Mouse (Mus musculus) urinary bladder, postnatal 14 days (tissue): ENCODE measurements around the gene Rab6b.
"Not testable (repeated sequence)": the region's sequence is repeated elsewhere in the genome, so short reads cannot be mapped to it uniquely, and the experiment has no call there.

ENCODE experiments used
- DNase-seq: peaks from one replicate; pipeline ENCODE4 v3.0.0; 2021; ENCODE audit warnings: low spot score

Rab6b gene

DNA sequence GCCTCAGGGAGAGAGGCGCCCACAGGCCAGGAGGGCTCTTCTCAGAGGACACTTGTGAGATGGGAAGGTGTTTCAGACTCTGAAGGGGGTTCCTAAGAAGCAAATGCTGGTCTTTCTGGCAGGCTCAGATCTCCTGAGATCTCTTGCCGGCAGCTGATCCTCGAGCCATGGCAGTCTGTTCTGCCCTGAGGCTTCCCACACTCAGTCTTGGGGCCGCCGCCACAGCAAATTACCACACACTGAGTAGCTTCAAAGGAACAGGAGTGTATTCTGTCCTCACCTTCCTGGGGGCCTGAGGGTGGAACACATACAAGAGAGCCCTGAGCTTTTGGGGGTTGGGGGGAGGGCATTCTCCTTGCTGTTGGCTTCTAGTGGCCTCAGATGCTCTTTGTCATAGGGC is 33.8 kb downstream of the Rab6b start:
- DNase-seq, result no peak

DNA sequence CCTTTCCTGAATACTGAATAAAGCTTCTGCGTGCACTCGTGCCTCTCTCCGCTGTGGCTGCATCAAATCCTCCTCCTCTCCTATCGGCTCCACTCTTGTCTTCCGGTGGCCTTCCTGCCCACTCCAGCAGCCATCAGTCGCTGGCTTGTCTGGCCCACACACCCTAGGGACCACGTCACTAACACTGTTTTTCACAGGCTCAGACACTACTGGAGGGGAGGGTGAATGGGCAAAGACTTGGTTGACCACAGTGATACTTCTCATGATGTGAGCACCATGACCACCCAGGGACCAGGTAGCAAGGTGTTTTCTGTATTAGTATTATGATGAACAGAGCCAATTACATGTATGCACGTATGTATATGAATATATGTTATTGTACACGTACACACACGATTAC is 34.7 kb downstream of the Rab6b start:
- DNase-seq, result no peak

DNA sequence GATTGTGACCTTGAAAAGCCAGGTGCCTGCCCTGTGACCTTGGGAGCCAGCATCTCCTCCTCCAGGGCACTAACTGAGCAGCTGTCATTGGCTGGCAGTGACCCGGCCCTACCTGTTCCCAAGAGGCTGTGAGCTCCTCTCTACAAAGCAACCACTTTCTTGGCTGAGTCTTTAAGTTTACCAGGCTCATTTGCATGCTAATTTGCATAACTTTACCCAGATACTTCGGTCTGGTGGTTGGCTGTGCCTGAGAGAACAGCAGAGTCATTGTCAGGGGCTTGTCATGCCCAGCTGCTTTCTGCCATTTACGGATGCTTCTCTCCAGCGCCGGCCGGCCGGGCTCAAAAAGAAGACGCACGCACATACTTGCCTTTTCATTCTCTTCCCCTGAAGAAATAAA is 35.1 kb downstream of the Rab6b start:
- DNase-seq, result no peak

DNA sequence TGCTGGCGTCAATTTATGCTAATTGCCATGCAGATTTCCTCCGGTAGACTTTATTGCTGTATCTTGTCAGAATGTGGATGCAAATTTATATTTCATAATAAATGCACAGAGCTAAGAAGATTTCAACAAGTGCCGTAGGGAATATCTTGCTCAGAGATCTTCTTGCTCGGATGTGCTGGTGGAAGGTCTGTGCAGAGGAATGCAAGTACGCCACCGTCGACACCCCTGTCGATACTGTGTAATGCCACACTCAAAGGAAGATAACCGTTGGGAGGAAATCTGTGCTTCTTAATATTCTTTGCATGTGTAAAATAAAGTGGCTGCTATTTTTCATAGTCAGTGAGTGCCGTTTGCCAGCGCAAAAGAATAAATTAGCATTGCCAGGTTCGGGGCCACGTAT is 35.5 kb downstream of the Rab6b start:
- DNase-seq, result no peak

DNA sequence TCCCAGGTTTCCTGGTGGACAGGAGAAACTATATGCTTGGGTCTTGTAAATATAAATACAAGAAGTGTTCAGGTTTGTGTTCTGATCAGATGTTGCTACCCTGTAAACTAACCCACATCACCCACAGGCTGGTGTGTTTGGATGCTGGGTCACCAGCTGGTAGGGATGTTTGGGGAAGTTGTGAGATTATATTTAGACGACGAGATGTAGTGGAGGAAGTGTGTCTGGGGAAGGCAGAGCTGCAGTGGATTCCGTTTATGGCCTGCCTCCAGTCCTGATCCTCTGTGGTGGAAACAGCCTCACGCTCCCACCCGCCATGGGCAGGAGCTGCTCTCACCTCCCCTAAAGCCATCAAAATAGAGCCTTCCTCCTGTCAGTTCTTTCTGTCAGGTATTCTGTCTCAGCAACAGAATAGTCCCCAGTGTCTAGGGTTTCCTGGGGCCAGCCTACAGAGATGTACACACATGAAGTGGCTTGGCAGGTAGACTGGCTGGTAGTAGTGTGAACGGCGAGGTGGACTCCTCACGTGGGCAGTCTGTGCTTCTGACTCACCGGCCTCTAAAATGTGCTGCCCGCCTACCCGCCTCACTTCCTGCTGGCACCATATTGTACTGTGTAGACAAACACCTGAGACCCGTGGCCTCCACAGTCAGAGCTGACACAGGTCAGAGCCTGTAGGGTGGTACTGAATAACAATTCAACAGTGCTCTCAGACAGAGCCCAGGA is 37.6 kb downstream of the Rab6b start:
- no peak for DNase-seq

DNA sequence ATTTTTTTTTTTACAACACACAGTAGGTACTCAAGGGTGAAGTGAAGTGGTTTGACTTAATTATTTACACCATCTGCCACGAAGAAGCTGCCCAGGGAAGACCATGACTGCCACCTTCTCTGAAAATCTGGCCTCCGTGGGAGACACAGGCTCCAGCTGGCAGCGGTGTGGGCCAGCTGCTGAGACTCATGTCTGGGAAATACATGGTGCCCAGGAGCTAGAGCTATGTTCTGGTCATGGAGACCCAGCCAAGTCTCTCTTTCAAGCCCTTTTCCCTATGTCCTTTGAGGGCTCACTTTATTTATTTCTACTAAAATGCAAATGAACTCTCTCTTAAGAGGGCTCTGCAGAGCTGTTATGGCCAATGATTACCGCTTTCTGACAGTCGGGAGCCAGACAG is 41.7 kb downstream of the Rab6b start:
- no peak for DNase-seq

DNA sequence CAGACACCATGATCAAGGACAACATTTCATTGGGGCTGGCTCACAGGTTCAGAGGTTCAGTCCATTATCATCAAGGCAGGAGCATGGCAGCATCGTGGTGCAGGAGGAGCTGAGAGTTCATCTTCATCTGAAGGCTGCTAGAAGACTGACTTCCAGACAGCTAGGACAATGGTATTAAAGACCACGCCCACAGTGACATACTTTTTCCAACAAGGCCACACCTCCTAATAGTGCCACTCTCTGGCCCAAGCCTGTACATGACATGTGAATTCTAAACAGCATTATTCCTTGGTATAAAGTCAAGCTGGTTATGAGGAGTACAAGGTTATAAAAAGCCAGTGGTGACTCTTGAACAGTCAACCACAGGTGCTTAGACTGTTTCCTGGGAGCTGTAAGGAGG is 43.0 kb downstream of the Rab6b start:
- DNase-seq, result no peak

DNA sequence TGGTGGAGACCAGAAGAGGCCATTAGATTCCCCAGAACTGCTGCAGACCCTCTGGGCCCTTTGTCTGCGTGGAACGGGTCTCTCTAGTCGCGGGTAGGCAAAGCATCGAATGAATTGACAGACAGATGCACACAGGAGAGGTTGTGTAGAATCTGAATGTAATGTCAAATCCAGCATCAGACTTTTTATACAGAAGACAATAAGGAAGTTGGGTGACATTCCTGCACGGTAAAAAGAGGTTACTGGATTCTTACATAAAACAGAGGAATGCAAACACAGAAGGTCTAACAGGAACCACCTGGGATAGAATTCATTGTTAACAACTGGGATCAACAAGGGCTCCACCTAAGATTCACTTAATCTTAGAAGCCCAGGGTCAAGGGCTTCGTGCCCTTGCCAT is 43.6 kb downstream of the Rab6b start:
- not testable (repeated sequence) for DNase-seq

DNA sequence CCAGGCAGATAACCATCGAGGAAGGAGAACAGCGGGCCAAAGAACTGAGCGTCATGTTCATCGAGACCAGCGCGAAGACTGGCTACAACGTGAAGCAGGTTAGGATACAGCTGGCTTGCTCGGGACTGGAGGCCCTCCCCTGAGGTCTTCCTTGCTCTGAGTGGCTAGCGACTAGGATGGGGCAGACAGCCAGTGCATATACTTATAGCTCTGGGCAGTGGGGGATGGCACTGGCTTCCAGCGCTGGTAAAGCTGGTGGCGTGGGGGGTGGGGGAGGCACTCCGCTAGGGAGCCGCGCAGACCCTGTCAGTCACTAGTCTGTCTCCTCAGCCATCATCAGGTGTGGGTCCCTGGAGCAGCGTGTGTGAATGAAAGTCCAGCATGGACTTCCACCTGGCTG is 52.2 kb downstream of the Rab6b start:
- no peak for DNase-seq

DNA sequence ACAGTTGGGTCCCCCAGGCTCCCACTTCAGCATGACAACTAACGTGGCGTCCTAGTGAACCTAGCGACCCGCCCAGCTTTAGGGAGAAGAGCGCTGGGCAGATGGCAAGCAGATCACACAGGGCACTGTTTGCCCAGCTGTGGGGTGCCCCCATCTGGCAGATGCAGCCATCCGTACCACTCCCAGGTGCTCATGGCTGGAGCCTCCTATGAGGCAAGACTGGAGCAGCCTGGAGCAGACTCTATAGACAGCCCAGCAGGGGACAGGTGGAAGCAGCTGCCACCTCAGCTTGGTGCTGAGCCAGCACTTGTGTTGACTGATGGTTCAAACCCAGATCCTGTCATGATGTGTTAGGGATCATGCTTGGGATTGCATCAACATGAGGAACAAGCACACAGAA is 56.5 kb downstream of the Rab6b start:
- no peak for DNase-seq

DNA sequence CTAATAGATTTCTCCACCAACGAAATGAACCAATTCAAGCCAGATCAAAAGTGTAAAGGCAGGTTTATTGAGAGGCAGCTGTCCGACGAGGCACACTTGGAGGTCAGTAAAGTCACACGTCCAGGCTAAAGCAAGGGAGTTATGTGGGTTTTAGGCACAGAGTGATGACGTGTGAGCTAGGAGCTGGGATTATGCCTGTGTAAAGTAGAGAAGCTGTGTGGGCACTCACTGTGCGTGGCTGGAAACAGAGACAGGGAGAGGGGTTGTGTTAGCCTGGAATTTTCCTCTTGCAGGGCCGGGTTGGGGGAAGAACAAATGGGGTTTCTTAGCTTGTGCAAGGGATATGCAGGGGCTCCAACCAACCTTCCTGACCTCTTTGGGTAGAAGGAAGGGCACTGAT is 57.2 kb downstream of the Rab6b start:
- DNase-seq, result no peak

DNA sequence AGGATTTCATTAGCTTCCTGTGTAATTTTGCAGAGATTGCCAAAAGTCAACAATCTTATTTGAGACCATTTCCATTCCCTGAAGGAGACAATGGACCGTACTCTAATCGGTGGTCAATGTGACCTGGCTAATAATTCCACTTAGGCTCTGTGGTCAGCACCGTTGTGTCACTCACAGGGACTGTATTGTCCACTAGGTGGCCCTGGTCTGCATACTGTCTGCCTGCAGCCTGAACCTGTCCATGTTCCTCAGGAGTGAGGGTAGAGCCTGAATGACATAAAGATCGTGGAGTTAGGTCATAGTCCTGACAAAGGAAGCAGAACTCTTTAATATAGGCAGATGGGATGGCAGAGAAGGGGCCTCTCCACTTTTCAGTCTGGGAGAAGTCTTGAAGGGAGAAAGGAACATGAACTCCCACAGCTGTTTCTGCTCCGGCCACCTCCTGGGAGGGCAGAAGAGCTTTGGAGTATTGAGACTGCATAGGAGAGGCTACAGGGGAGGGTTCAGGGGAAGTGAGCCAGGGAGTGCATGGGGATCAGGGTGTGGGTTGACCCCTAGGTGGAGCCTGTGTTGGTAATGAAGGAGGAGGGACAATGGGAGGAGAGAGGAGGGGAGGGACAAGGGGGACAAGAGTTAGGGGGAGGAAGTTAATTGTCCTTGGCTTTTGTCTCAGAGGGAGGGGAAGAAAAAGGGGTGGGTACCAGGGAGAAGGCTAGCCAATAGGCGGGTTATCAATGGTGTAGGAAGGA is 63.4 kb downstream of the Rab6b start:
- DNase-seq, result peak; percentile 29

DNA sequence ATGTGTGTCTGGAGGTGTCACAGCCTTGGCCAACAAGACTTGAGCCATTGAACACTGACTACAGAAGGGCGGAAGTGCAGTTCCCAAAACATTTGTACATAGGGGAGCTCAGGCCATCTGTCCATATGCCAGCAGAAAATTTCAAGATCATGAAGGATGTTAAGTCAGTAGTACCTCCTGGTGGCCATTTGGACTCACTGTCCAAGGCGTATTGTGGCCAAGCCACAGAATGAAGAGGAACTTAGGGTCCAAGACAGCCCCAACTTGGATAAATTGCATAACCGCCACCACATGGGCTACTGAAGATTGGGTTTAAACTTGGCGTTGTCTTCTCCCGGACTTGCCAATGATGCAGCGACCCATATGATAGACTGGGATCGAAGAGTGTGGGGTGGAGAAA is 64.1 kb downstream of the Rab6b start:
- no peak for DNase-seq

DNA sequence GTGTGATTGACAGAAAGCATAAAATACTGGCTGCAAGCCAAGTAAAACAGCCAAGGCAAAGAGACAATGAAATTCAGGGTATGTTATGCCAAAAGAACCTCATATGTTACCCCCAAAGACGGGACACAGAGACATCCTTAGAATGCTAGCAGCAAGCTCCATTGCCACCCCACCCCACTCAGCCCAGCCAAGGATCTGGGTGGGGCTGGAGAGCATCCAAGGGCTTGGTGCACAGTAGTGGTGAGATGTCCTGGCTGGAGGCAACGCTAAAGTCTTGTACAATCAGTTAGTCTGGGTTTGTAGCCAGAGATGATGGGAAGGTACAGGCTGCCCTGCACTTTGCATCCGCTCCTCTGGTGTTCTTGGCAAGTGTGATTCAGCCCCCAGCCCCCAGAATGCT is 68.7 kb downstream of the Rab6b start:
- DNase-seq, result peak; percentile 71

DNA sequence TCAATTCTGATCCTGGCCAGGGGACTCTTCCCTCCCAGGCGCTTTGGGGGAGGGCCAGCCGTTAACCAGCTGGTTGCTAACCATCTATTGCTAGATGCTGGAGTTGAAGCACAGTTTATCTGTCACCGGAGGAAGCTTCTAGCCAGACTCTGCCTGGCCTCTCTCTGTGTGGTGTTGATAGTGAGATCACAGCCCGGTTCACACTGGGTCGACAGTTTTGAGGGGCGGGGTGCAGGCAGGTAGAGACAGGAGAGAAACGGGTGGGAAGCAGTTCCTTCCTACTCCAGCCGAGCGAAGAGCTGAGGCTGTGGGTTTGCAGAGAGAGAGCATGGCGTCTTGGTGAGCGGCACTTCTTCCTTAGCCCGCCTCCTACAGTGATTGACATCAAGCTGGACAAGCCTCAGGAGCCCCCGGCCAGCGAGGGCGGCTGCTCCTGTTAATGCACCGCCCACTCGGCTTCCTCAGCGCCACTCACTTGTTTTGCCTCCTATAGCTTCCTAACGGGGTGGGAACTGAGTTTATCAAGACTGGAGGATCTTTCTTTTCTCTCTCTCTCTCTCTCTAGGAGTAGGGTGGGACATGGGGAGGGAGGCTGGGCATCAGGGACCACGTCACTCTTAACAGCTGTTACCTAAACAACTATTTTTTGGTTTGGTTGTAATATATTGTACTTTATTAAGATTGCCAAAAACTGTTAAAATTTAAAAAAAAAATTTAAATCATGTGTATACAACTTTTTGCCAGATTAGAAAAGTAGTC is 69.4 kb downstream of the Rab6b start:
- DNase-seq, result peak; percentile 79

DNA sequence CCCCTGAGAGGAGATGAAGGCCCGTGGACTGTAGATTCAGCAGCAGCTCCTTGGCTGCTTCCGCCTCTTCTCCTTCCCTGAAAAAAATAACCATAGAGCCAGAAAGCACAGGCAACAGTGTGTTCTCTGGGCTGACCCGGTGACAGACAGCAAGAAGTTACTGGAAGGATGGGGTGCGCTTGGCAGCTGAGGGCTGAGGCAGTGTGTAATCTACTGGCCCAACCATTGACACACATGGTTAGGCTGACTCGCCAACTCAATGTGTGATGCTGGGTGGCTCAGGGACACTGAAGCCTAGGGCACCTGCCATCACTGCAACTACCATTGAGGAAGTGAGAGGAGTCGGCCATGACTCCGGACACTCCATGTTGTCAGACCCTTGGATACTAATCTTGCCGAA is 70.3 kb downstream of the Rab6b start:
- DNase-seq, result no peak

DNA sequence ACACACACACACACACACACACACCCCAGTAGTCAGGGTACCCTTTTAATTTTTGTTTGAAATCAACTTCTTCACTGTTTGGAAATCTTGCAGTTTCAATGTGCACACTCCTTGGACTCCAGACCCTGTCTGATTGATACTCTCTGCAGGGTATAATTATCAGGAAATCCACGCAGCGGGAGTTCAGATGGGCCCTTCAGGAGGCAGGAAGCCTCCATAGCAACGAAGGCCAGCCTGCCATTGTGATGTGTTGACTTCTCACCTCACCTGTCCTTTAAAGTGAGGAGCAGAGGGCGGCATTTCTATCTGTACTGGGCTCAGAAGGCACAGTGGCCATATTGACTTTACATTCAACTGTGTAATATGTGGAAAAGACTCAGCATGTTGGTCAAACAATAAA is 73.3 kb downstream of the Rab6b start:
- DNase-seq, result no peak

DNA sequence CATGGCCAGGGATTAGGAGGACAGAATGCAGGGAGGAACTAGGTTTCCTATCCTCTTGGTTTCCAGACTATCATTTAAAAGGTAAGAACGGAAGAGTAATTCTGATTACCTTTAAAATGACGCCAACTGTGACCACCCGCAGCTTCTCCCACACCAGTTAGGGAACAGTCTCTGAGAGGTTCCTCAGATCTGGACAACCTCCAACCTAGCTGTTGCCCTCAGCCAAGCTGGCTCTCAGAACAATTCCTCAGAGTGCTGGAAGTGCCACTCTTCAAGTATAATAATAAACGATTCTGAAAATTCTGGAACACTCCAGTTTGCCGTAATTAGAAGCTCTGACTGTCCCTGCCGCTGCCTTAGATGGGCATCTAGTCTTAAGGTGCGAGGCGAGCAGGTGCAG is 74.4 kb downstream of the Rab6b start:
- DNase-seq, result no peak

DNA sequence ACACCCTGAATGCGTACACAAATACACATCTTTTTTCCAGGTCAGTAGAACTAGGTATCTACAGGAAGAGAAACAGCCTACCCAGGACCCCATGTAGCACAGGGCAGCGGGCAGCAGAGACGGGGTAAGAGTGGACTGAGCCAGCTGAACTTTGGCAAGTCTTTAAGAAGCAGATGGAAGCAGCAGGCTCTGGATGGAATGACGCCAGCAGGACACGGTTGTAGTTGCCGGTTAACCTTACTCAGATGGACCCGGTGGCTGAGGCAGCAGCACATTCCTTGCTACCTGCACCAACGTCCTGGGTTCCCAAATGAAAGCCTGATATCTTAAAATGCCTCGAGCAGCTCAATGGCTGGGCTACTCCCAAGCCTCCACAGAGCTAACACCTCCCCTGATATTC is 75.2 kb downstream of the Rab6b start:
- no peak for DNase-seq

DNA sequence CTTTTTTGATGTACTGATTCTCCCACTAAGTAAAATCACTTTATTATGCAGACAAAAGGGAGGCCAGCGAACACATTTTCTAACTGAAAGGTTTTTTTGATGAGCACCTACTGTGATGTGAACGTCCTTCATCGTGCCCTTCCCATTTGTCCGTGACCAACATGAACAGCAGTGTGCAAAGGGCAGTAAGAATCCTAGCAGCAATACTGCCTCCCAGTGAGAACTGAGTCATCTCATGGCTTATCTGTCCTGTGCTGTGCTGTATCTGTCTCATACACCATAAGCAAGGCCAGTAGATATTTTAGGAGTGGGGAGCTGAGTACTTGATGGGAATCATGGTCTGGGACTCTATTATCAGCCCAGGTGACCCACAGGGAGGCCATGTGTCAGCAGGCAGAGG is 76.8 kb downstream of the Rab6b start:
- DNase-seq, result no peak

DNA sequence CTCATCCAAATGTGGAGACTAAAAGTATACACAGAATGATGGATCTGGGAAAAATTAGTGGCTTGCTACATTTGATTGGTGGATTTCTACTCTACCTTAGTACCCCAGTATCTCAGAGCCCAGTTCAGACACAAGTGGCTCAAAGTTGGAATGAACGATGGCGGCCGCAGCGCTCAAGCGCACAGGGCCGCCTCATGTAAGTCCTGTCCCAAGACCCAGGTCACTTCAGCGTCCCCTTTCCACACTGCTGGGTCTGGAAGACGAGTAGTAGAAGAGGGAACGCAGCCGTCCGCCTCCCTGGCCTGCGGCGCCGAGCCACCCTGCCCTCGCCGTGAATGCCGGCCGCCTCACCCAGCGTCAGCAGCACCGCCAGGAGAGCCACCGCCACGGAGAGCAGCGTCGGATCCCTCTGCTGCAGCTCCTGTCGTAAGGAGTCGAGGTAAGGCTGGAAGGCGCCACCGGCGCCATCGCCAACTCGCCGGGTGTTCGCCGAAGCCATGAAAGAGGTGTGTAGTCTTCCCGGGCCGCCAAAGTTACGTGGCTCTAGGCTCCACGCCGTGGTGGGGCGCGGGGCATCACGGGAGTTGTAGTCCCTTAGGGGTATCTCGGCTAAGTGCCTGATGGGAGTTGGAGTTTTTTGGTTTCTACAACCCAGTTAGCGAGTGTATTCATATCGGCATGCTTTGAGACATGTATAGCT is 90.1 kb downstream of the Rab6b start, which contains the start of gene Srprb:
Gene Srprb (minus strand): TSS at position 577 of the 700 bp plus-strand sequence.
- peak; percentile 95 for DNase-seq

DNA sequence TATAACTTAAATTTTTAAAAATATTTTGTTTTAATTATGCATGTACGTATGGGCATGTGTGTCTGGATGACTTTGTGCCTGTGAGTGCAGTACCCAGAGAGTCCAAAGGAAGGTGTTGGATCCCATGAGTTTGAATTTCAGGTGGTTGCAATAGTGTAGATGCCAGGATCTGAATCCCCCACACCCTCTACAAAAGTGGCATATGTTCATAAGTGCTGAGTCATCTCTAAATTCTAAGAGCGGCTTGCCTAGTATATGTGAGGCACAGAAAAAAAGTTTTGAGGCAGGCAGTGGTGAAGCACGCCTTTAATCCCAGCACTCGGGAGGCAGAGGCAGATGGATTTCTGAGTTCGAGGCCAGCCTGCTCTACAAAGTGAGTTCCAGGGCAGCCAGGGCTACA is 94.2 kb downstream of the Rab6b start:
- DNase-seq, result no peak
